16 mouse cellular contexts compared by ENCODE assay signal in genomic region chr10:10304370-10304769, GRCm38 (mm10).
"Had no signal": no experiment of that assay in that cellular context is flagged by ENCODE, and none has a peak within 500 bp of the region (broad histone marks: within the 10 kb centered on the region; RNA-seq: fewer than 3 reads in every experiment).

No protein-coding gene starts in this region.

- H3K9me3 ChIP-seq: limb, embryonic 12.5 days; liver, embryonic 13.5 days; lung, embryonic 15.5 days; midbrain, embryonic 10.5 days; neural tube, embryonic 12.5 days had no signal

- H3K27me3 ChIP-seq: limb, embryonic 12.5 days; liver, embryonic 13.5 days; lung, embryonic 15.5 days; neural tube, embryonic 12.5 days had no signal

- H3K4me2 ChIP-seq: limb, embryonic 12.5 days; liver, embryonic 13.5 days; lung, embryonic 15.5 days; neural tube, embryonic 12.5 days had no signal

- DNase-seq: kidney, adult 8-10 months; kidney, postnatal 25 days; layer of hippocampus, postnatal 36 days; liver; liver, embryonic 13.5 days; liver, postnatal 0 days; lung, postnatal 14 days; midbrain, embryonic 14.5 days; right cerebral cortex, postnatal 4 days; spleen, adult 18-20 months; thymus, adult 18-20 months; thymus, postnatal 36 days had no signal

- H3K27ac ChIP-seq: limb, embryonic 12.5 days; liver, embryonic 13.5 days; lung, embryonic 15.5 days; midbrain, embryonic 10.5 days; neural tube, embryonic 12.5 days had no signal

- ATAC-seq: liver, postnatal 0 days had no signal

- H3K9ac ChIP-seq: limb, embryonic 12.5 days; liver, embryonic 13.5 days; liver, postnatal 0 days; lung, embryonic 15.5 days; neural tube, embryonic 12.5 days had no signal

- H3K4me1 ChIP-seq: limb, embryonic 12.5 days; liver, embryonic 13.5 days; lung, embryonic 15.5 days had no signal

- H3K36me3 ChIP-seq: limb, embryonic 12.5 days; liver, embryonic 13.5 days; lung, embryonic 15.5 days; midbrain, embryonic 10.5 days; neural tube, embryonic 12.5 days had no signal

- H3K4me3 ChIP-seq: limb, embryonic 12.5 days; liver, embryonic 13.5 days; lung, embryonic 15.5 days; midbrain, embryonic 10.5 days; neural tube, embryonic 12.5 days had no signal
